ENCODE assay signal across 10 mouse cellular contexts in the genomic region with DNA sequence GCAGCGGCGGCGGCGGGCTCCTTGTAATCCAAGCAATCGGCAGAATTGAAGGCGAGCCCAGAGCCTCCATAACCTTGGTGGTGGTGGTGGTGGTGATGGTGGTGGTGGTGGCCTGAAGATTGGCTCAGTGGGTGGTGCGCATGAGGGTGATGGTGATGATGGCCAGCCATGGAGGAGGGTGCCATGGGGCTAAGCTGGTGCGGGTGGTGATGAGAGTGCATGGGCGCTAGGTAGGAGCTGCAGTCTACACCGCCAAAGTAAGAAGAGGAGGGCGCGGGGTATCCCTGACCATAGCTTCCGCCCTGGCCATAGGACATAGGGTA. TPM values are rescaled to one million over a fixed set of nuclear protein-coding genes. Genes with fewer than 3 reads are reported as not detected.
DNase-seq lines count a peak whose midpoint lies in the region; ATAC-seq and TF ChIP-seq lines count a peak whose summit lies in the region.
"Had no signal": no experiment of that assay in that cellular context is flagged by ENCODE, and none has a peak within 500 bp of the region (broad histone marks: within the 10 kb centered on the region; RNA-seq: fewer than 3 reads in every experiment).

No protein-coding gene starts in this region.

- H3K27ac ChIP-seq in heart, postnatal 0 days (ENCODE audit: low read depth): no peak overlapping the region
- peak overlapping the region; percentile 81 for H3K27ac ChIP-seq in forebrain, embryonic 14.5 days (ENCODE audit: low read depth, low read length)
- H3K27ac ChIP-seq in limb, embryonic 15.5 days: no peak overlapping the region

- peak overlapping the region; percentile 24 for H3K4me3 ChIP-seq in heart, postnatal 0 days (ENCODE audit: low read depth, low read length)
- peak overlapping the region; percentile 67 for H3K4me3 ChIP-seq in forebrain, embryonic 14.5 days (ENCODE audit: low read depth, low read length)
- peak overlapping the region; percentile 30 for H3K4me3 ChIP-seq in limb, embryonic 15.5 days

- no peak for TF ChIP-seq CTCF in heart, postnatal 0 days (IDR thresholded peaks at IDR 0.05; ENCODE audit: low read depth)

- no peak for ATAC-seq in heart, postnatal 0 days (ENCODE audit: insufficient read depth, low read depth)
- ATAC-seq in forebrain, embryonic 14.5 days: no peak
- no peak for ATAC-seq in limb, embryonic 15.5 days (ENCODE audit: insufficient number of reproducible peaks, low FRiP score, low TSS enrichment, low read depth)
- ATAC-seq in frontal cortex, adult (ENCODE audit: low TSS enrichment): no peak

- peaks cover 6% of the 10 kb centered on the region; the same call in 1 of the 2 replicates for H3K9me3 ChIP-seq in heart, postnatal 0 days (replicated peaks; ENCODE audit: control insufficient read depth, low read length)
- H3K9me3 ChIP-seq in forebrain, embryonic 14.5 days (replicated peaks; ENCODE audit: control insufficient read depth, low read length): no peaks in the 10 kb centered on the region
- H3K9me3 ChIP-seq in limb, embryonic 15.5 days: no peaks in the 10 kb centered on the region

- H3K4me2 ChIP-seq in heart, postnatal 0 days (ENCODE audit: low read depth, low read length): peak overlapping the region; percentile 46
- H3K4me2 ChIP-seq in forebrain, embryonic 14.5 days (ENCODE audit: low read length): peak overlapping the region; percentile 82
- H3K4me2 ChIP-seq in limb, embryonic 15.5 days: peak overlapping the region; percentile 51

- 4% methylated on average over 13 of the region's 13 CpGs for WGBS in heart, postnatal 0 days
- 11% methylated on average over 13 of the region's 13 CpGs for WGBS in forebrain, embryonic 14.5 days
- 18% methylated on average over 13 of the region's 13 CpGs for WGBS in limb, embryonic 15.5 days

- H3K9ac ChIP-seq in heart, postnatal 0 days (replicated peaks; ENCODE audit: low read depth, low read length): no peak overlapping the region
- H3K9ac ChIP-seq in forebrain, embryonic 14.5 days (ENCODE audit: low read length): peak overlapping the region; percentile 74
- H3K9ac ChIP-seq in limb, embryonic 15.5 days: no peak overlapping the region

- H3K27me3 ChIP-seq in heart, postnatal 0 days (ENCODE audit: control insufficient read depth, insufficient read depth, low read length): peaks cover 98% of the 10 kb centered on the region
- peaks cover 20% of the 10 kb centered on the region for H3K27me3 ChIP-seq in forebrain, embryonic 14.5 days (replicated peaks; ENCODE audit: control insufficient read depth, insufficient read depth, low read length)
- H3K27me3 ChIP-seq in limb, embryonic 15.5 days: peaks cover 87% of the 10 kb centered on the region

- no peak for TF ChIP-seq EP300 in heart, postnatal 0 days (IDR thresholded peaks at IDR 0.05; ENCODE audit: low read depth)

- H3K36me3 ChIP-seq in heart, postnatal 0 days (replicated peaks; ENCODE audit: control insufficient read depth, insufficient read depth, low read length): no peaks in the 10 kb centered on the region
- peaks cover 11% of the 10 kb centered on the region for H3K36me3 ChIP-seq in forebrain, embryonic 14.5 days (ENCODE audit: control insufficient read depth, insufficient read depth, low read length)
- no peaks in the 10 kb centered on the region for H3K36me3 ChIP-seq in limb, embryonic 15.5 days

- no peaks in the 10 kb centered on the region for H3K4me1 ChIP-seq in heart, postnatal 0 days (ENCODE audit: control insufficient read depth, insufficient read depth)
- H3K4me1 ChIP-seq in forebrain, embryonic 14.5 days (ENCODE audit: control insufficient read depth, insufficient read depth, low read length): peaks cover 10% of the 10 kb centered on the region
- H3K4me1 ChIP-seq in limb, embryonic 15.5 days: peaks cover 37% of the 10 kb centered on the region

- DNase-seq in heart, postnatal 0 days (ENCODE audit: low spot score): no peak
- no peak for DNase-seq in heart, adult 8-10 months (ENCODE audit: low spot score)
- peak; percentile 39 for DNase-seq in ES-CJ7 (ENCODE audit: low read depth, low spot score)
- DNase-seq in forebrain, embryonic 14.5 days (ENCODE audit: low spot score): no peak
- no peak for DNase-seq in yolk sac, embryonic 10.5 days (ENCODE audit: low spot score)
- DNase-seq in adipocyte (ENCODE audit: low spot score): no peak

RNA-seq across cellular contexts. Expression of gene Otx1, which starts 6.4 kb away (rescaled TPM):
- not detected in 2 replicates for total RNA-seq in heart, postnatal 0 days (2014; rRNA removed; ENCODE audit: low replicate concordance)
- 0.04 and 0.05 TPM in 2 replicates for polyA plus RNA-seq in heart, postnatal 0 days (2015; fragmentation: Nextera tagmentation; extraction: Ambion mirVana)
- total RNA-seq in heart, adult 8-10 months (2022): not detected
- 9.8 and 11.1 TPM in 2 replicates for polyA plus RNA-seq in forebrain, embryonic 14.5 days (2014; fragmentation: Nextera tagmentation; extraction: Ambion mirVana)
- 2.7 and 2.9 TPM in 2 replicates for polyA plus RNA-seq in limb, embryonic 15.5 days (2015; fragmentation: Nextera tagmentation; extraction: Ambion mirVana)
- total RNA-seq: MEL had no signal
- polyA plus RNA-seq: small intestine, adult 2 months had no signal
